Mouse (Mus musculus) embryo, embryonic 9.5 days (tissue): ENCODE measurements around the gene Prdx5.
A peak's percentile ranks its signal among the peaks of the same experiment; 100 is the strongest.
"Not testable (repeated sequence)": the region's sequence is repeated elsewhere in the genome, so short reads cannot be mapped to it uniquely, and the experiment has no call there.

ENCODE experiments used
- DNase-seq: peaks from one replicate; pipeline ENCODE4 v3.0.0-alpha.2; 2017; ENCODE audit errors: extremely low spot score

Gene Prdx5

DNA sequence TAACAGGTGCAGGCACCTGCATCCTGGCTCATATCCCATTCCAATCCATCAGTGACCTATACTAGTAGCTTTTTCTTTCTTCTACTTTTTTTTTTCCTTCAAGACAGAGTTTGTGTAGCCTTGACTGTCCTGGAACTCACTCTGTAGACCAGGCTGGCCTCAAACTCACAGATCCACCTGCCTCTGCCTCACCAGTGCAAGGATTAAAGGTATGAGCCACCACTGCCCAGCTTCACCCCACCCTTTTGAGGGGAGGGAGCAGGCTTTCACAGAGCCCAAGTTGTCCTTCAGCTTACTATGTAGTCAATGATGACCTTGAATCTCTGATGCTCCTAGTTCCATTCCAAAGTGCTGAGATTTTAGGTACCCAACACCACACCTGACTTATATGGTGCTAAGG, 9.5 kb upstream of the Prdx5 start:
- DNase-seq: no peak

DNA sequence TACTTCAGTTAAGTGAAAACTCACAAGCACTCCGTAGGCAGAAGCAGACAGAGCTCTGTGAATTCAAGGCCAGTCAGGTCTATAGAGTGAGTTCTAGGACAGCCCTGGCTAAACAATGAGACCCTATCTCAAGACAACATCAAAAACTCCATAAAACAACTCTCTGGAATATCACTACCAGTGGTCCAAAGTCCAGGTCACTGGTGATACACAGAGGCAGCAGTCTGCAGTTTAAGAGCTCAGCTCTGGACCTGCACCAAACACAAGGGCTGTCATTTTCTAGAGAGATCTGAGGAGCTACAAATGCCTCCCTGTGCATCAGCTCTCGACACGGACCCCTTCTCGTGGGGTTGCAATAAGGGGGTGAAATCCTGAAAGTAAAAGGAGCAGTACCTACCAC, 8.4 kb upstream of the Prdx5 start:
- no peak for DNase-seq

DNA sequence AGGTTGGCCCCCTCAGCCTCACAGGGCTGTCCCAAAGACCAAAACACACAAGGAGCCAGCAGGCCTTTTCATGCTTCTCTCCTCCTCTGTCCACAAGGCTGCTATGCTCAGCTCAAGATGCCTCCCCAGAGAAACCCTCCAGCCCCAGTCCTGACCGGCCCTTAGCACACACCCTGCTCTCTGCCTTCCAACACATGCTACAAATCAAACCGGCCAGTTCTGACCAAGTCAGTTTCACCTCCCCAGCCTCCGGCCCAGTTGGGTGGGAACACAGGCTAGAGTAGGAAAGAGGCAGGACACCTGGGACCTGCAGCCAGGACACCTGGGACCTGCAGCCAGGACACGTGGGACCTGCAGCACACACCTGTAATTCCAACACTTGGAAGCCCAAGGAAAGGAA, 6.6 kb upstream of the Prdx5 start:
- no peak for DNase-seq

DNA sequence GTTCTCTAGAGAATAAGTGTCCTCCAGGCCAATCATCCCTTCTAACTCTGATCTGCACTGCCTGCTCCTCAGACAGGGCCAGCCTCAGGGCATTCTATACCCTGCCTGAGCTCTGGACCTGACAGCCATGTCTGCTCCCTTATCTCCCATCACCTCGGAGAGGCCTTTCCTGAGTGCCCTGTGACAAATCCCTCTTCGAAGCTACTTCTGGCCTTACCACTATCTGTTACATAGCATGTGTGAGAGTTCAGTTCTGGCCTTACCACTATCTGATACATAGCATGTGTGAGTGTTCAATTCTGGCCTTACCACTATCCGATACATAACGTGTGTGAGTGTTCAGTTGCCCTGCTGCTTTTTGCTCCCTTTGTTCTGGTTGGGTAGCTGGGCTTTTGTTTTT, 5.4 kb upstream of the Prdx5 start:
- no peak for DNase-seq

GRCm38 (mm10) chr19:6914540-6914939, 4.6 kb upstream of the Prdx5 start:
- no peak for DNase-seq

DNA sequence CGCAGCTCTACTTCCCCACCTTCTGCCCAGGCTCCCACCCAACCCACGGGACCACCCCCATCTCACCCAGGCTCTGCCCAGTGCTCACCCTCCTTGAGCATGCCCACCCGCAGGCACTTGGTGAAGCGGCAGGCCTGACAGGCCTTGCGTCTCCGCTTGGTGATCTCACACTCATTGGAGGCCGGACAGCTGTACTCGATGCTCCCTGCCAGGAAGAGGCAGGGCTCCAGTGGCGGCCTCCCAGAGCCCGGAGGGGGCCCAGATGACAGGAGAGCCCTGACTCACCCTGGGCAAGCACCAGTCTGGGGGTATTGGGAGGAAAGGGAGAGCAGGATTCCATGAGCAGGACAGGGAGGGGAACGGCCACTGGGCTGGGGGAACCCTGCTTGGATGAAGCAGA, 4.1 kb upstream of the Prdx5 start:
- no peak for DNase-seq

- DNase-seq: no peak
Measured at GRCm38 (mm10) chr19:6913036-6913435, 3.1 kb upstream of the Prdx5 start.

DNA sequence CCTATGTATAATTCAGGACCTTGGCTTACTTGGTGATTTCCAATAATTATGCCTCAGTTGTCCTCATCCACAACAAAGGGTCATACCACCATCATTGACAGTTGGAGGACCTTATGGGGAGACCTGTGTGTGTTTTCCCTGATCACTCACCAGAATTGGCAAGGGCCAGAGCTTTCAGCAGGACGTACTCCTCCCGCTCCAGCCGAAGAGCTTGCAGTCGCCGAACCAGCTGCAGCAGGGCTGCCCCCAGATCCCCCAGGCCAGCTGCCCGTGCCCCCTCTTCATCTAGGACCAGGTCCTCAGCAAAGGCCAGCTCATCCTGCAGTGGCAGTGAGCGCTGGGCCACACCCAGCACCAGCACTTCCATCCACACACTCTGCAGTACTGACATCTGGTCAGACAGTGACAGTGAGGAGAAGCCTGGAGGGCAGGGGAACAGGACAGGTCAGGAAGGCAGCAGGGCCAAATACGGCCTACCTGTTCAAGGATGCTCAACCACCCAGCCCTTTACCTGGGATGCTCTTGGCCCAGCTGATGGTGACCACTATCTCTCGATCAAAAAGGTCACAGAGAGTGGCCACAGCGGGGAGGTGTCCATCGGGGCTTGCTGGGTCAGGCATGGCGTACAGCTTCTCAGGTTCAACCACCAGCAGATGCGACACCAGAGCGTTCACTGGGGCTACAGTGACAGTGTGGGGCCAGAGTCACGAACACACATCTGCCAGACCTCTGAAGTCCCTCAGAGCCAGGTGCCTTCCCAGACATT, 2.5 kb upstream of the Prdx5 start:
- peak; percentile 0 for DNase-seq

- no peak for DNase-seq
Measured at GRCm38 (mm10) chr19:6911101-6912074, 1.5 kb upstream of the Prdx5 start.

DNA sequence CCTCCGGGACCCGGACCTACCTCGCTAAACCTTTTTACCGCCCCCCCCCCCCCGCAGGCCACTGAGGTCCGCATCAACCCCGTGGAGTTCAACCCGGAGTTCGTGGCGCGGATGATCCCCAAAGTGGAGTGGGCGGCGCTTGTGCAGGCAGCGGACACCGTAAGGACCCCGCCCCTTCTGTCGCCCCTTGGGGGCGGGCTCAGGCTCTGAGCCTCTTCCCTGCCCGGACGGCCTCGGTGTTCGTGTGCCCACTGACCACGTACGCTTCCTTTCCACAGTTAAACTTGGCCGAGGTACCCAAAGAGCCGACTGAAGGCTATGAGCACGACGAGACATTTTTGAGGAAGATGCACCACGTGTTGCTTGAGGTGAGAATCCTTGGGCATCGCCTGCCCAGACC, 400 bp upstream of the Prdx5 start:
- peak; percentile 70 for DNase-seq

GRCm38 (mm10) chr19:6909021-6909420, 885 bp downstream of the Prdx5 start:
- DNase-seq: no peak

- DNase-seq: no peak
Measured at GRCm38 (mm10) chr19:6907811-6908540, 1.9 kb downstream of the Prdx5 start.

- no peak for DNase-seq
Measured at GRCm38 (mm10) chr19:6907094-6907493, 2.8 kb downstream of the Prdx5 start.

GRCm38 (mm10) chr19:6906199-6906598, 3.7 kb downstream of the Prdx5 start:
- no peak for DNase-seq

DNA sequence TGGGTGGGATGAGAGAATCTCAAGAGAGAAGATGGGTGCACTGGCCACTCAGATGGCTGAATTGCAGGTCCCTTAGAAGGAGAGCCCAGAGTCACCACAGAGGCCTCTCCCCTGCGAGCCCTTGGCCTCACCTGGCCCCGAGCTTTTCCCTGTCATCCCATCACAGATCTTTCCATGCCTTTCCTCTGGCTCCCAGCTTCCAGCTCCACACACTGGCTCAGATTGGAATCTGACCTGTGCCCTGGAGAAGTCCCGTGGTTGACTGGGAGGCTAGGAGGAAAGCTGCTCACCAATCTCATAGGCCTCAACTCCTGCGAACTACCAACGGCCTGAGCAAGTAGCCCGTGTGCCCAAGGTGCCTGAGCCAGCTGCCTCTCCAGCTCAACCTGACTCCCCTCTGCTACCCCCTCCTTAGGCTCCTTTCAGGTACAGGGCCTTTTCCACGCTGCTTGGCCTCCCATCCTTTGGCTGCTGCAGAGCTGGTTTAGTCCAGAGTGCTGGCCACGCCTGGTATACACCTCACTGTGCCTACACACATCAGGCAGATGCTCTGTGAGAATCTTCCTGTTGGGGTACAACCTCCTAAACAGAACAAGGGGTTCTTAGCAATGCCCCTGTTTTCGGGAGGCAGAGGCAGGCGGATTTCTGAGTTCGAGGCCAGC, 4.3 kb downstream of the Prdx5 start:
- no peak for DNase-seq

DNA sequence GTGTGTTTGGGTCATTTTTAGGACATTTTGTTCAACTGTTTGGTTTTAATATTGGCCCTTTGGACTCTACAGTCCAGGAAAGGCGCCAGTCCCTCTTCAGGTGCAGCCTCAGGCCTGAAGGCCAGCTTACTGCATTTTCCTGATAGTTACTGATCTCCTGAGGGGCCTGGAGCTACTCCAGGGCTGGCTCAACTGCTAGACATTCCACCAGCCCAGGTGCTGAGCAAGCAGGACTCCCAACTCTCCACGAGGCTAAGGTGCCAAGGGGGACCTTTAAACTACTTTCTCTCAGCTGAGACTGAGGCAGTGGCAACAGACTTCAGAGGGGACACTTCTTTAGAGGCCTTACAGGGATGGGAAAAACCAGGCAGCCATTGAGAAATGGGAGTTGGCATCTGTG, 5.1 kb downstream of the Prdx5 start:
- DNase-seq: no peak

- no peak for DNase-seq
Measured at GRCm38 (mm10) chr19:6903031-6903430, 6.9 kb downstream of the Prdx5 start.

DNA sequence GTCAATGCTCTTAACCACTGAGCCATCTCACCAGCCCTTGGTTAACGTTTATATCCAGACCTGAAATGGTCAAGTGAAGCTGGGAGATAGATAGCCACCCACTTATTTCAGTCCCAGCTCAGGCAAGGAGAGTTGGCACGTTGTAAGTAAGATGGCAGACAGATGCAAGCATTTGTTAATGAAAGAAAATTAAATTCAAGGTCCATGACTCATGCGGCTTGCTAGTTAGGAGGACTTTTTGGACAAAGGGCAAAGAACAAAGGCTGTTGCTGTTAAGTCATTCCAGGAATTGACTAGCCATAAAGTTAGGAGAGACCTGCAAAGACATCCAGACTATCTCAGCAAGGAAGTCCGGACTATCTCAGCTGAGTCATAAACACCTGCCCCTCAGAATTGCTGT, 10.3 kb downstream of the Prdx5 start:
- DNase-seq: no peak

- DNase-seq: not testable (repeated sequence)
Measured at GRCm38 (mm10) chr19:6895608-6896305, 14.1 kb downstream of the Prdx5 start.

DNA sequence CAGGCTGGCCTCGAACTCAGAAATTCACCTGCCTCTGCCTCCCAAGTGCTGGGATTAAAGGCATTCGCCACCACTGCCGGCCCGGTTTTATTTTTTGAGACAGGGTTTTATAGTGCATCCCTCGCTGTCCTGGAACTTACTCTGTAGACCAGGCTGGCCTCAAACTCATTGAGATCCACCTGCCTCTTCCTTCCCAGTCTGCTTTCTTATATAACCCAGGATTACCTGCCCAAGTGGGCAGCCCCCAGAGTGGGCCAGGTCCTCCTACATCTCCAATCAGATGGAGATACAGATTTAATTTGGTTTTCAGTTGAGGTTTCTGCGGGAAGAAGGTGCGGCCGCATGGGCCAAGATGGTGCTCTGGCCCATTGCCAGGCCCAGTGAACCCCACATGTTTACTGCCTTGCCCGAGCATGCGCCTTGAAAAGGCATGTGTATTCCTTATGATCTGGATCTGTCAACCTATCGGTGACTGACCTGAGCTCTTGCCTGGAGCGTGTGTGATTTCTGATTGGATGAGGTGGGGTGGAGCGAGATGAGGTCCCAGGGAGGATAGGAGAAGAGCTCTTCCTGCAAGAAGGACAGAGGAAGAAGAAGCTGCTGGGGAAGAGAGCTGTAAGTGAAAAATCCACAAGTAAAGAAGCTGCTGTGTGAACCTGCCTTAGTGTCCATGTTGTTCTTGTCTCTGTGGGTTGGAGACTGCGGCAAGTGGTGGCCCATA, 16.0 kb downstream of the Prdx5 start:
- no peak for DNase-seq
